ENCODE assay signal across 8 mouse cellular contexts in the genomic region with DNA sequence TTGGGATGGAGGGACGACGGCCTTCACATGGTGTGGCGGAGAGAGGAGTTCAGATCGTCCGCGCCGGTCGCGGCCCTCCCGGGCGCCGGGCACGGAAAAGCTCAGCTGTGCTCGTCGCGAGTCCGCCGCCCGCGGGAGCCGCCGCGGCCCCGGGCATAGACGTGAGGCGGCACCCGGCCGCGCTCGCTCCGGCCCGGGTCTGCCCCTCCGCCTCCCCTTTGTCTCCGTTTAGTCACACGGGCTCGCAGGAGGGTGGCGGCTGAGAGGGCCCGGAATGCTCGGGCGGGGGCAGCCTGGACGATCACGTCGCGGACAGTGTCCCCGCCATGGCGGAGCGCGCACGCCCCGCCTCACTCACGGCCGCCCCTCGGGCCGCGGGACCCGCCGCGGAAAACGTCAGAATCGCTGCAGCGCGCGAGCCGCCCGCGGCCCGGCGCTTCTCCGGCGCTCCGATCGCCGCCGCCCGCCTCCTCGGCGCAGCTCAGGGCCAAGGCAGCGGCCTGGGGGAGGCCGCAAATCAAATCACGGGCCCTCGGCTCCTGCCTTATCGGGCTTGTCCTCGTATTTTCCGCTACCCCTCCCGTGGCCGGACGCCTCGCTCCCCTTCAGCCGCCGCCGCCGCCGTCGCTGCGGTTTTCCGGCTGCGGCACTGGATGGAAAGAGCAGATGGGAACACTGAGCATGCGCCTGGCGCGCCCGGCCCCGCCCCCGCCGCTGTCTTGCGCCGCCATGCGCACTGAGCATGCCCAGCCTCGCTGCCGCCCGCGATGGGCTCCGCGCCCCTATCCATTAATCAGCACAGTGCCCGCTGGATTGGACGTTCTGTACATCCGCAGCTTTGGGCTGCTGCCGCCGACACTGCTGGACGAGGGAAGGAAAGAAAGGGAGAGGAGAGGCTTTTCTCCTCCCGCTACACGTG. TPM values are rescaled to one million over a fixed set of nuclear protein-coding genes. Genes with fewer than 3 reads are reported as not detected.
DNase-seq lines count a peak whose midpoint lies in the region; ATAC-seq lines count a peak whose summit lies in the region.

TSS of gene Camsap2 (minus strand) at position 651 of the 919 bp plus-strand sequence.

- no peaks in the 10 kb centered on the region for H3K27me3 ChIP-seq in hindbrain, embryonic 14.5 days (ENCODE audit: control insufficient read depth, insufficient read depth, low read length)

- peak within 1 kb of the TSS; percentile 96 for H3K4me3 ChIP-seq in hindbrain, embryonic 14.5 days (replicated peaks; ENCODE audit: low read length)

- ATAC-seq in hindbrain, embryonic 14.5 days (ENCODE audit: low FRiP score): peak; percentile 97

- WGBS in hindbrain, embryonic 14.5 days: under 1% methylated on average over 113 of the region's 121 CpGs

- H3K9me3 ChIP-seq in hindbrain, embryonic 14.5 days (ENCODE audit: control insufficient read depth, low read length): no peaks in the 10 kb centered on the region

- peak within 1 kb of the TSS; percentile 82 for H3K4me2 ChIP-seq in hindbrain, embryonic 14.5 days (replicated peaks)

- peak within 1 kb of the TSS; percentile 98 for H3K9ac ChIP-seq in hindbrain, embryonic 14.5 days

- peak within 1 kb of the TSS; percentile 99 for H3K27ac ChIP-seq in hindbrain, embryonic 14.5 days

- no peaks in the 10 kb centered on the region for H3K36me3 ChIP-seq in hindbrain, embryonic 14.5 days (replicated peaks; ENCODE audit: control insufficient read depth, insufficient read depth)

- H3K4me1 ChIP-seq in hindbrain, embryonic 14.5 days (replicated peaks; ENCODE audit: control insufficient read depth, insufficient read depth, low read length): peaks cover 29% of the 10 kb centered on the region

- peak; percentile 90 for DNase-seq in T-cell, adult 2 months (ENCODE audit: low spot score)
- peak; percentile 97 to 98 for DNase-seq in cerebellum, postnatal 25 days
- peak; percentile 91 to 96 for DNase-seq in frontal cortex, postnatal 25 days (ENCODE audit: low spot score in 2 of 2)
- DNase-seq in hindbrain, embryonic 14.5 days (ENCODE audit: low spot score): peak; percentile 97
- DNase-seq in left cerebral cortex, adult 11 months (ENCODE audit: low spot score): peak; percentile 89
- peak; percentile 97 for DNase-seq in lung, postnatal 36 days
- DNase-seq in retina, embryonic 14.5 days (ENCODE audit: low spot score): peak; percentile 97
- peak; percentile 92 to 93 for DNase-seq in thymus, postnatal 36 days

RNA-seq across cellular contexts. Expression of gene Camsap2, which starts in this region (rescaled TPM):
- polyA plus RNA-seq in hindbrain, embryonic 14.5 days (2014; fragmentation: Nextera tagmentation; extraction: Ambion mirVana): 59.5 and 62.9 TPM in 2 replicates

Comparison
In these comparisons a context has a peak if more than half of its experiments do, and no peak if none do; other contexts are left out.
1. Peak in every context shown above with its lines: DNase-seq, ATAC-seq, H3K4me3 ChIP-seq and H3K27ac ChIP-seq.